Mouse (Mus musculus): ENCODE data around the gene Wdr95. TPM values are rescaled to one million over a fixed set of nuclear protein-coding genes. Genes with fewer than 3 reads are reported as not detected.

The Wdr95 gene
- total RNA-seq (2021), result not detected
- long read RNA-seq, experiment 1, result 0 reads
- long read RNA-seq, experiment 2, result 0 reads

- no peak for DNase-seq (ENCODE audit: low spot score in 2 of 2)
Observed at GRCm38 (mm10) chr5:149527999-149528729, at the start of gene Wdr95. Wdr95 (plus strand) TSS chr5:149528679.

GRCm38 (mm10) chr5:149481920-149482319, 46.6 kb upstream of the Wdr95 start:
- no peak for DNase-seq (ENCODE audit: low spot score in 2 of 2)

GRCm38 (mm10) chr5:149483321-149484052, 45.0 kb upstream of the Wdr95 start:
- DNase-seq (ENCODE audit: low spot score in 2 of 2), result peak; percentile 14 to 44

GRCm38 (mm10) chr5:149484270-149484669, 44.2 kb upstream of the Wdr95 start:
- DNase-seq (ENCODE audit: low spot score in 2 of 2), result no peak

GRCm38 (mm10) chr5:149485447-149485846, 43.0 kb upstream of the Wdr95 start:
- DNase-seq (ENCODE audit: low spot score in 2 of 2), result no peak

- DNase-seq (ENCODE audit: low spot score in 2 of 2), result peak; percentile 39 to 60
Observed at GRCm38 (mm10) chr5:149488360-149489021, 40.0 kb upstream of the Wdr95 start.

GRCm38 (mm10) chr5:149489136-149489535, 39.3 kb upstream of the Wdr95 start:
- no peak for DNase-seq (ENCODE audit: low spot score in 2 of 2)

GRCm38 (mm10) chr5:149490275-149490674, 38.2 kb upstream of the Wdr95 start:
- DNase-seq (ENCODE audit: low spot score in 2 of 2), result no peak

GRCm38 (mm10) chr5:149495655-149496054, 32.8 kb upstream of the Wdr95 start:
- DNase-seq (ENCODE audit: low spot score in 2 of 2), result no peak

- no peak for DNase-seq (ENCODE audit: low spot score in 2 of 2)
Observed at GRCm38 (mm10) chr5:149496401-149497066, 31.9 kb upstream of the Wdr95 start.

- no peak for DNase-seq (ENCODE audit: low spot score in 2 of 2)
Observed at GRCm38 (mm10) chr5:149499936-149500335, 28.5 kb upstream of the Wdr95 start.

- DNase-seq (ENCODE audit: low spot score in 2 of 2), result no peak
Observed at GRCm38 (mm10) chr5:149503423-149504175, 24.9 kb upstream of the Wdr95 start.

GRCm38 (mm10) chr5:149504985-149505384, 23.5 kb upstream of the Wdr95 start:
- no peak for DNase-seq (ENCODE audit: low spot score in 2 of 2)

GRCm38 (mm10) chr5:149506033-149506432, 22.4 kb upstream of the Wdr95 start:
- no peak for DNase-seq (ENCODE audit: low spot score in 2 of 2)

GRCm38 (mm10) chr5:149508094-149509029, 20.1 kb upstream of the Wdr95 start:
- no peak for DNase-seq (ENCODE audit: low spot score in 2 of 2)

- no peak for DNase-seq (ENCODE audit: low spot score in 2 of 2)
Observed at GRCm38 (mm10) chr5:149510323-149510722, 18.2 kb upstream of the Wdr95 start.

GRCm38 (mm10) chr5:149512695-149513094, 15.8 kb upstream of the Wdr95 start:
- DNase-seq (ENCODE audit: low spot score in 2 of 2), result no peak

GRCm38 (mm10) chr5:149513438-149514086, 14.9 kb upstream of the Wdr95 start:
- no peak for DNase-seq (ENCODE audit: low spot score in 2 of 2)

Measured in adrenal gland, adult 18-20 months (tissue).